Mouse (Mus musculus): ENCODE data around the gene Zfp229. TPM values are rescaled to one million over a fixed set of nuclear protein-coding genes. Genes with fewer than 3 reads are reported as not detected.
"Not testable (repeated sequence)": the region's sequence is repeated elsewhere in the genome, so short reads cannot be mapped to it uniquely, and the experiment has no call there.

Zfp229 gene
- polyA plus RNA-seq, 1 experiment from 2014 or later, result 10.3 TPM

GRCm38 (mm10) chr17:21733049-21733448 lies 2.5 kb downstream of the Zfp229 start:
- H3K27ac ChIP-seq (ENCODE audit: low read length), result peak overlapping the region; percentile 75
- peak overlapping the region; percentile 77; the same call in 1 of the 2 replicates for H3K9ac ChIP-seq (ENCODE audit: low read depth, low read length)
- no peaks in the 10 kb centered on the region for H3K9me3 ChIP-seq (replicated peaks; ENCODE audit: control insufficient read depth, low read length, poor library complexity, severe bottlenecking)
- H3K4me3 ChIP-seq (ENCODE audit: low read depth, low read length), result peak overlapping the region; percentile 59
- WGBS, result 84% methylated on average over 4 of the region's 4 CpGs
- peaks cover 2% of the 10 kb centered on the region; the same call in 1 of the 2 replicates for H3K36me3 ChIP-seq (ENCODE audit: control insufficient read depth, insufficient read depth, low read length)
- peaks cover 10% of the 10 kb centered on the region for H3K4me1 ChIP-seq (ENCODE audit: control insufficient read depth, insufficient read depth, low read length)
- no peaks in the 10 kb centered on the region for H3K27me3 ChIP-seq (ENCODE audit: control insufficient read depth, insufficient read depth, low read depth, low read length)
- peak overlapping the region; percentile 53 for H3K4me2 ChIP-seq (ENCODE audit: low read length)
- ATAC-seq, result peak; percentile 37; the same call in 1 of the 2 replicates

DNA sequence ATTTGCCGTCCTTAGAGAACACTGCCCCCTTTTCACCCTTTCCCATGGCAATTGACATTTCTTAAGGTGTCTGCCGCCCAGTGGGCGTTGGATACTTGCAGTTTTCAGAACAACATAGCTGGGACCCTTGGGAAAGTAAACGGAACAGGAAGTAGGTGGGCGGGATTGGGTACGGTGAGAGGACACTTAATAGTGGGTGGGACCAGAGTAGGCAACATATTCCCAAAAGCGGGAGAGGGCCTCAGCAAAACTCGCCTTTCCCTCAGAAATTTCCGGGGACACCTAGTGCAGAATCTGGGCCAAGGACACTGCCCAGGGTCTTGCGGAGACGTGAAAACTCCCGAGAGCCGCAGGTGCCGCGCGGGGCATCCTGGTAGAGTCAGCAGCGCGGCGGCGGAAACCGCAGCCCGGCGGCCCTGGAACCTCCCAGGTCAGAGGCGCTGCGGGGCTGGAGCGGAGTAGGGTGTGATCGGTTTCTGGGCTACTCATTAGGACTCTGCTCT lies 3.0 kb downstream of the Zfp229 start:
- H3K27me3 ChIP-seq (ENCODE audit: control insufficient read depth, insufficient read depth, low read depth, low read length), result no peaks in the 10 kb centered on the region
- peak overlapping the region; percentile 75 for H3K27ac ChIP-seq (ENCODE audit: low read length)
- peaks cover 2% of the 10 kb centered on the region; the same call in 1 of the 2 replicates for H3K36me3 ChIP-seq (ENCODE audit: control insufficient read depth, insufficient read depth, low read length)
- H3K9me3 ChIP-seq (replicated peaks; ENCODE audit: control insufficient read depth, low read length, poor library complexity, severe bottlenecking), result no peaks in the 10 kb centered on the region
- H3K4me2 ChIP-seq (ENCODE audit: low read length), result peak overlapping the region; percentile 53
- peak; percentile 99 for ATAC-seq
- under 1% methylated on average over 27 of the region's 27 CpGs for WGBS
- H3K4me1 ChIP-seq (ENCODE audit: control insufficient read depth, insufficient read depth, low read length), result peaks cover 10% of the 10 kb centered on the region
- peak overlapping the region; percentile 59 for H3K4me3 ChIP-seq (ENCODE audit: low read depth, low read length)
- peak overlapping the region; percentile 77 for H3K9ac ChIP-seq (ENCODE audit: low read depth, low read length)

DNA sequence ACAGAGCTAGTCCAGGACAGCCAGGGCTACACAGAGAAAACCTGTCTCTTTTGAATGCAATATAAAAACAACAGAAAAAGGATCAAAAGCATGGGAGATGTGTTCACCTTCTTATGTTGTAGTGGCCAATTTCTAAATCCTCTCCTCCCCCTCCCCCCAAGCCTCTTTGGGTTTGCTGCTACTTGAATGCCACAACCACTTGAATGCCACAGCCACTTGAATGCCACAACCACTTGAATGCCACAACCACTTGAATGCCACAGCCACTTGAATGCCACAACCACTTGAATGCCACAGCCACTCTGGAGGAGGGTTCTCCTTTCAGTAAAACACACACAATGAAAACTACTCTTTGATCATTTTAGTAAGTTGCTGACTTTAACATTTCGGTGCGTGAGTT lies 22.2 kb downstream of the Zfp229 start:
- WGBS, result 61% methylated on average over 2 of the region's 2 CpGs
- peaks cover 2% of the 10 kb centered on the region; the same call in 1 of the 2 replicates for H3K27me3 ChIP-seq (ENCODE audit: control insufficient read depth, insufficient read depth, low read depth, low read length)
- H3K4me1 ChIP-seq (ENCODE audit: control insufficient read depth, insufficient read depth, low read length), result peaks cover 11% of the 10 kb centered on the region
- no peak overlapping the region for H3K4me3 ChIP-seq (ENCODE audit: low read depth, low read length)
- no peak overlapping the region for H3K4me2 ChIP-seq (ENCODE audit: low read length)
- H3K36me3 ChIP-seq (ENCODE audit: control insufficient read depth, insufficient read depth, low read length), result no peaks in the 10 kb centered on the region
- no peak for ATAC-seq
- no peak overlapping the region for H3K27ac ChIP-seq (ENCODE audit: low read length)
- H3K9ac ChIP-seq (ENCODE audit: low read depth, low read length), result no peak overlapping the region
- no peaks in the 10 kb centered on the region for H3K9me3 ChIP-seq (replicated peaks; ENCODE audit: control insufficient read depth, low read length, poor library complexity, severe bottlenecking)

- 10% methylated on average over 20 of the region's 20 CpGs for WGBS
- Histone ChIP-seq H3K9ac (ENCODE audit: low read depth, low read length) (peak overlapping the region; percentile 46; the same call in 1 of the 2 replicates), H3K27ac (ENCODE audit: low read length) (no peak overlapping the region), H3K4me3 (ENCODE audit: low read depth, low read length) (peak overlapping the region; percentile 34), H3K4me2 (ENCODE audit: low read length) (peak overlapping the region; percentile 72), H3K36me3 (ENCODE audit: control insufficient read depth, insufficient read depth, low read length) (no peaks in the 10 kb centered on the region), H3K27me3 (ENCODE audit: control insufficient read depth, insufficient read depth, low read depth, low read length) (peaks cover 2% of the 10 kb centered on the region; the same call in 1 of the 2 replicates), H3K4me1 (ENCODE audit: control insufficient read depth, insufficient read depth, low read length) (peaks cover 11% of the 10 kb centered on the region), H3K9me3 (replicated peaks; ENCODE audit: control insufficient read depth, low read length, poor library complexity, severe bottlenecking) (no peaks in the 10 kb centered on the region)
- 0 out of 2 replicates have a peak, but pooled peaks have one; percentile 32 for ATAC-seq
Measured at GRCm38 (mm10) chr17:21753342-21754208, 23.0 kb downstream of the Zfp229 start.

- H3K9me3 ChIP-seq (replicated peaks; ENCODE audit: control insufficient read depth, low read length, poor library complexity, severe bottlenecking), result no peaks in the 10 kb centered on the region
- no peak for ATAC-seq
- H3K27ac ChIP-seq (ENCODE audit: low read length), result no peak overlapping the region
- H3K4me2 ChIP-seq (ENCODE audit: low read length), result no peak overlapping the region
- no peak overlapping the region for H3K4me3 ChIP-seq (ENCODE audit: low read depth, low read length)
- H3K36me3 ChIP-seq (ENCODE audit: control insufficient read depth, insufficient read depth, low read length), result no peaks in the 10 kb centered on the region
- no peak overlapping the region for H3K9ac ChIP-seq (ENCODE audit: low read depth, low read length)
- no peaks in the 10 kb centered on the region for H3K4me1 ChIP-seq (ENCODE audit: control insufficient read depth, insufficient read depth, low read length)
- 81% methylated on average over 2 of the region's 2 CpGs for WGBS
- no peaks in the 10 kb centered on the region for H3K27me3 ChIP-seq (ENCODE audit: control insufficient read depth, insufficient read depth, low read depth, low read length)
Measured at GRCm38 (mm10) chr17:21770336-21770735, 39.7 kb downstream of the Zfp229 start.

GRCm38 (mm10) chr17:21792256-21792655 lies 61.7 kb downstream of the Zfp229 start:
- Histone ChIP-seq H3K9me3 (replicated peaks; ENCODE audit: control insufficient read depth, low read length, poor library complexity, severe bottlenecking) (peaks cover 2% of the 10 kb centered on the region; the same call in 1 of the 2 replicates), H3K4me3 (ENCODE audit: low read depth, low read length) (no peak overlapping the region), H3K36me3 (ENCODE audit: control insufficient read depth, insufficient read depth, low read length) (no peaks in the 10 kb centered on the region), H3K4me2 (ENCODE audit: low read length) (no peak overlapping the region), H3K4me1 (ENCODE audit: control insufficient read depth, insufficient read depth, low read length) (no peaks in the 10 kb centered on the region), H3K27me3 (ENCODE audit: control insufficient read depth, insufficient read depth, low read depth, low read length) (no peaks in the 10 kb centered on the region), H3K27ac (ENCODE audit: low read length) (no peak overlapping the region), H3K9ac (ENCODE audit: low read depth, low read length) (no peak overlapping the region)
- no peak for ATAC-seq
- WGBS, result 86% methylated on average over 4 of the region's 4 CpGs

DNA sequence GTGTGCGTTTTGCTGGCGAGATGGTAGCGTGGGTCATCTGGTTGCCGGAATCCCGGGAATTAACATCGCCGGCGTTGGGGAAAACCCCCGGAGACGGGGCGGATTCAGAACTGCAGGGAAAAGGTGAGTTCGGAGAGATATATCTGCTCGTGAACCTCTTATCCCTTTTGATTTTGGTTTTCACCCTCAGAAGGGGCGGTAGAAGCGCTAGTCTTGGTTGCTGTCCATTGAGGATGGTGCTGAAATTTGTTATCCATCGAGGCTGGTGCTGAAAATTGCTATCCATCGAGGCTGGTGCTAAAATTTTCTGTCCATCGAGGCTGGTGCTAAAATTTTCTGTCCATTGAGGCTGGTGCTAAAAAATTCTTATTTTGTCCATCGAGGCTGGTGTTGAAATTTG lies 70.8 kb downstream of the Zfp229 start:
- H3K36me3 ChIP-seq (ENCODE audit: control insufficient read depth, insufficient read depth, low read length); H3K4me2 ChIP-seq (ENCODE audit: low read length); H3K4me3 ChIP-seq (ENCODE audit: low read depth, low read length); H3K4me1 ChIP-seq (ENCODE audit: control insufficient read depth, insufficient read depth, low read length); H3K9ac ChIP-seq (ENCODE audit: low read depth, low read length); H3K27ac ChIP-seq (ENCODE audit: low read length); H3K27me3 ChIP-seq (ENCODE audit: control insufficient read depth, insufficient read depth, low read depth, low read length); ATAC-seq; H3K9me3 ChIP-seq (replicated peaks; ENCODE audit: control insufficient read depth, low read length, poor library complexity, severe bottlenecking): not testable (repeated sequence)
- 52% methylated on average over 19 of the region's 19 CpGs for WGBS

Data from midbrain, embryonic 16.5 days (tissue).